Mouse (Mus musculus) ovary, postnatal 14 days (tissue): ENCODE measurements around the gene Xylt1.

Source experiments
- DNase-seq: peaks from one replicate; pipeline ENCODE4 v3.0.0; 2022; ENCODE audit warnings: low spot score

The Xylt1 gene

DNA sequence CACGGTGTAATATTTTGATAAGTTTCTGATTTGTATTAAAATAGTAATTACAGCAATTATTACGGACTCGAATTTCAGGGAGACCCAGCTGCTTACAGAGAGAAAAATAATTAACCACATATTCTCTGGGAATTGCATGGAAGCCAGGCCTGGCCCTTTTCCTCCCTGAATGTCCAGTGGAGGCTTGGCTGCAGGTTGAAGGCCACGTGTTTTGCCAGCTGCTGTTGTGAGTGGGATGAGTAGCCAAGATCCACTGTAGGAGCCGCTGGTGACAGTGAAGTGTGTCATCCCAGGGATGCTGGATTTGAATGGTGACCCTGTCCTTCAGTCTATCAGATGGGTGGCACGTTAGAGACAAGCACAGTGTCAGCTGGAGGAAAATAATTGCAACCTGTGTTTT, 14.7 kb downstream of the Xylt1 start:
- DNase-seq = no peak

DNA sequence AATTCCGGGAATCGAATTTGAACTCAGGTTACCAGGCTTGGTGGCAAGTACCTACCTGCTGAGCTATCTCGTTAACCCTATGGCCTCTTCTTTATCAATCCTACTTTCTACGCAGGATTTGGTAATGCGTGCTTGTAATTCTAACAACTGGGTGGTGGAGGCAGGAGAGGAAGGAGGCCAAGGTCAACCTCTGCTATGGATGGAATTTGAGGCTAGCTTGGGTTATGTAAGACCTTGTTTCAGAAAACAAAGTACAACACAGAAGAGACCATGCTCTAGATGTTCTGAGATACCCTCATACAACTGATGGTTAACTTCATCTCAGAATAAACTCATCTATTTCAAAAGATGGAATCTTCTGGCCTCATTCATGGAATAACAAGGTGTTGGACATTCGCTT, 17.1 kb downstream of the Xylt1 start:
- no peak for DNase-seq

DNA sequence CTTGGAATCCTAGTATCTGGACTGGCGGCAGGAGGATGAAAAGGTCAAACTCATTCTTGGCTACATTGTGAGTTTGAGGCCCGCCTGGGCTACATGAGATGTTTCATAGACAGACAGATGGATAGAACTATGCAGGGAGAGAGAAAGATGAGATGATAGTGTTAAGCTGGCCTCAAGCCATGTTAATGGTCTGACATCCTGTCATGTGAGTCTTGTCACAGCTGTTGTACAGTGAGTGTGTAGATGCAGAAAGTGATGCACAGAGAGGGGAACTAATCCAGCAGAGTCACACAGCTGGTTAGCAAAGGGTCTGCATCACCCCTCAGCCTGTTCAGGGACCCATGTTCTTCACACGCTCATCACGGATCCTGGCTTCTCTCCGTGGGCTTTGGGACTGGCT, 19.2 kb downstream of the Xylt1 start:
- DNase-seq = no peak

DNA sequence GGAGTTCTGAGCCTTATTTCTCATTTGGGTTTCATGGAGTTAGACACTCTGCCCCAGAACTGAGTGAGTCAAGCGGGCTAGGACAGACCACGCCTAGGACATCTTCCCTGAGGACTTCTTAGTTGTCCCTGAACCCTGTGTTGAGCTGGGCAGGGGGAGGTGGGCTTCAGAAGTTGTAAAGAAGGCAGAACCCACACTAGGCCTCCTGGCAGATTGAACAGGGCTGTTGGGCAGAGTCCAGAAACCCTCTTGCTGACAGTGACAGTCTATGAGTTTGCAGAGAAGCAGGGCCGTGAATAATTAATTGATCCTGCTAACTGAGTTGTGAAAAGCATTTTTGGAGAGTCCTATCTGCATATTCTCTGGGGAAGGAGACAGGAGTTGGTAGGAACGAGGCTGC, 20.8 kb downstream of the Xylt1 start:
- DNase-seq = no peak

DNA sequence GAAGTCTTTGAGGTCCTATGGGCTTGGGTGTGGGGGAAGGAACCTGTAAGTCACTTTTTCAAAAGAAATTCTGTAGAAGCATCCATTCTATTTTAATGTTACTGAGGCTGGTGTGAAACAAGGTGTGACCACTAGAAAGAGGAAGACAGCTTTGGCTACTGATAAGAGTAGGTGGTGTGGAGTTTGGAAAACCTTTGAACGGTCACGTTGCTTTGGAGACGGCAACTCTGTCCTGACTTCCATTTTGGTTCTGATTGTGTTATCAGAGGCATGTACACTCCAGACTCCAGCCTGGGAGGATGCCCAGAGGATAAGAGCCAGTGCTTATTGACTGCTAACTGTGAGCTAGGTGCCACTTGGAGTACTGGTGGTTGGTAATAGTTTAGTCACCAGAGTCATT, 25.6 kb downstream of the Xylt1 start:
- DNase-seq = no peak

DNA sequence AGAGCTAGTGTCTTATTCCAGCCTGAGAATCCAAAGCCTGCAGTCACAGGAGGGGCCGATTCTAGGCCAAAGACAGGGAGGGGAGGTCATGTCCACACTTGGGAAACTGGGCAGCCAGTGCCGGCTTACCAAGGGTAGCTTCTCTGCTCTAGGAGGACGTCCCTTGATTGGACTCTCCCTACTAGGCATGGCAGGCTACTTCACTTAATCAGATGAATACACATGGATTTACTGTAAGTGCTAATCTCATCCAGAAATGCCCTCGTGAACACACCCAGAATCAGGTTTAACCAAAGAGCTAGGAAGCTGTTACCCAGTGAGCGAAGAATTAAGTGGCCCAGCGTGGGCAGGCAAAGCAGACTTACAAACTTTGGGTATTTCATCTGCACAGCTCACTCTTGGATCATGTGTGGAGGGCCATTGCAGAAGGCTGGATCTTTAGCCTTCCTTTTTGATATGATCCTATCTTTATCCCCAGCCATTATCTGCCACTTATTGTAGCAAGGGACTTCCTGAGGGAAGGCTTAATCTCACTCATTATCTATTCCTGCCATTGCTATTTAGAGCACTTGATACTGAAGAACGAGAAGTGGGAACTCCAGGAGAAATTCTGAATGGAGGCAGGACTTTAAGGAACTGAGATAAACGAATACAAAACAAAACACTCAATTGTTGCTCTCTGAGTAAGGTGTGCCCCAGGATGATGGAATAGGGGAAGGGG, 28.6 kb downstream of the Xylt1 start:
- no peak for DNase-seq

DNA sequence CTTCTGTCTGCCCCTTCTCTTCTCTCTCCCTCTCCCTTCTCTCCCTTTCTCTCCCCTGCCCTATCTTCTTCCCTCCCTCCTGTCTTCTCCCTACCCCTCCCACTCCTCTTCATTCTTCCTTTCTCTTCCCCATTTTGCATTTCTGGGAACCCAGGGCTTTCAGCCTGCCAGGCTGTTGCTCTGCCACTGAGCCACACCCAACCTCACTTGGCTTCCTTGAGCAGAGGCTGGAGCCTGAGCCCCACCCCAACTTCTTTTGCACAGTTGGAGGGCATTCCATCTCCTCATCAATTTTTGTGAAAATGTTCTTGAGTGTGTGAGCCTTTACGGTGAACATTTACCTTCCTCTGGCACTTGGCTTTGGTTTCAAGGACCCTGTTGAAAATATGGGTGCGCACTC, 31.1 kb downstream of the Xylt1 start:
- DNase-seq = no peak

DNA sequence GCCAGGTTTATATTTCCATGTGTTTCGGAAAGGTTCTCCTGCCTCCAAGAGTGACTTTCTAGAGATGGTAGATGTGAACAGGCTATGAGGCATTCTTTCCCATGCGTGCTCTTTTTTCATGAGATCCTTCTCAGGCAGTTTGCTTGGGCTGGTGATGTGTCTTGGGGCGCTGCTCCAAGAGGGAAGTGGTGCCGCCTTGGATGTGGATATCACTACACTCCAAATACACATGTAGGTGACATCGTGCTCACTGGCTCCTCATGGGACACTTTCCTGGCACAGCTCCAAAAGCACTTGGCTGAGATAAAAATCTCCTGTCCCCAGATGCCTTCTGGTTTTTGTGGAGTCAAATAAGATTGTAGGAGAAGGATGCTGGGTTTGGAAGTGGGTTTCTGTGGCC, 31.6 kb downstream of the Xylt1 start:
- no peak for DNase-seq

DNA sequence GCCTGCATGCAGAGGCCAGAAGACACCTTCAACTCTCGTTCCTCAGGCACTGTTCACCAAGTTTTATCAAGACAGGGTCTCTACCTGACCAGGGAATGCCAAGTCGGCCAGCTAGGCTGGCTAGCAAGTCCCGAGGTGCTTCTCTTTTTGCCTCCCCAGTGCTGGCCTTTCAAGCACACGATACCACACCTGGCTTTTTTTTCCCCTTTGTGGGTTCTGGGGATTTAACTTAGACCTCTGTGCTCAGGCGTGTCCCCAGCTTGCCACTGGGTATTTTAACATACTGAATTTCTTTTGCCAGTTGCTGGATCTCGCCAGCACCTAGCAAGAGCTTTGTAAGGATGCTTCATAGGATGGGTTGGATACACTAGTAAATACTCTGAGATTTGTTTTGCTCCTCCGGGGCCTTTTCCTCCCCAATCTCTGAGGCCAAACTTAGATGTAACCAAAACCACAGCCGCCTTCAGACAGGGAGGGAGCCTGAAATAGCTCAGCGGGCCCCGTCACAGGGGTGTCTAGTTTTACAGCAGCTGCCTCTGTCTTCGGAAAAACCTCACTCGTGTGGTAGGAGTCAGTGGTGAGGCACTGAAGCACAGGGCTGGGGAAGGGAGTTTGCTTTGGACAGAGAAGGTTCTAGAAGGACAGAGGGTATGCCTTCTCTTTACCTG, 33.7 kb downstream of the Xylt1 start:
- DNase-seq = no peak

DNA sequence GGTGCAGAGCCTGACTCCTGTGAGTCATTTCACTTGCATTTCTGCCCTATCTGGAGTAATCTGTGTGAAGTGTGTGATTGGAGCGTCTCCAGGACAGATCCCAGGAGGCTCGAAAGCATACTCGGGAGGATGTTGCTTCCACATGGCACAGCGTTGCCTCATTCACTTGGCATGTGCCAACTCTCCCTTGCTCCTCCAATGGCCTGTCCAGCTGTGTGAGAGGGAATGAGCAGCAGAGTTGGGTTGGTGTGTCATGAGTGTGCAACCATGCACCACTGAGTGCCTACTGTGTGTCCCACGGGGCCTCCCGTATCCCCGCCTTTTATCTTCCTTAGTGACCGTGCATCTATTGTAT, 34.2 kb downstream of the Xylt1 start:
- DNase-seq = no peak

DNA sequence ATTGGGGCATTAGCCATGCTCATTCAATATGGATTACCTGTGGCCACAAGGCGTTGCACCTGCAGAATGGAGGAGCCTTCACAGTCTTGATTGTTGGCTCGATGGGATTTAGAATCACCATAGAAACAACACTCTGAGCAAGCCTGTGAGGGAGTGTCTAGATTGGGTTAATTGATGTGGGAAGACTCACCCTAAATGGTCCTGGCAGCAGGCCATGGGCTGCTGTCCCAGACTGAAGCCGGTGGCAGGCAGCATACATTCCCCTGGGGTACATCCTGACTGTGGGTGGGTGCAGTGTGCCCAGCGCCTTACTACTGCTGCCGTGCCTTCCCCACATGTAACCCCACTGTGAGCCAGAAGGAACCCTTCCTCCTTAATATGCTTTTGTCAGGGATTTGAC, 38.3 kb downstream of the Xylt1 start:
- DNase-seq = no peak

DNA sequence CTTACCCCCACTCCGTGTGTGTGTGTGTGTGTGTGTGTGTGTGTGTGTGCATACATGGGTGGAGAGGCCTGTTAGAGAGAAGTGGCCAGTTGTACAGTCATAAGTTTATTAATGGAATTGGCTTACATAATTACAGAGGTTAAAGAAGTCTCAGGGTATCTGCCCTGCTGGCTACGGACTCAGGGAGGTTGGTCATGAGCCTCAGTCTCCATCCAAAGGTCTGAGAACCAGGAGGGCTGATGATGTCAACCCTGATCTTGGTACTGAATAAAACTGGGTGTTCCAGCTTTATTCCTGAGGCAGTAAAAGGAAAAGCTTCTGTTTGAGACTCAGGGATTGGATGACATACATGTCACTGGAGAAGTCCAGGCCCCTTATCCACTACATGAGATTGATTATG, 39.1 kb downstream of the Xylt1 start:
- no peak for DNase-seq

DNA sequence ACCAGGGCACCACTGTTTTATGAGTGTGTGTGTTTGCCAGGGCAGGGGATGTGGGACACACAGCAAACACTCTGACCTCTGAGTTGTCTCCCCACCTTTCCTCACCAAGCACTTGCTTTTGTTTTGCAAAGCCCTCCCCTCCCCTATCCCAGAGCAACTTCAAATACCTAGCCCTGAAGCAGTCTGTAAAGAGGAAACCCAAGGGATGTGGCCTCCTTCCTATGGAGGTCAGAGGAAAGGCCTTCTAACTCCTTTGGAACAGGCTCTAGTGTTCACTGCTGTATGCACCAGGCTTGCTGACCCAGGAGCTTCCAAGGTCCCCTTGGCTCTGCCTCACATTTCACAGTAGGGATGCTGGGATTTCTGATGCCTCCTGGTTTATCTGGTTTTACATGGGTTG, 39.5 kb downstream of the Xylt1 start:
- DNase-seq = no peak

DNA sequence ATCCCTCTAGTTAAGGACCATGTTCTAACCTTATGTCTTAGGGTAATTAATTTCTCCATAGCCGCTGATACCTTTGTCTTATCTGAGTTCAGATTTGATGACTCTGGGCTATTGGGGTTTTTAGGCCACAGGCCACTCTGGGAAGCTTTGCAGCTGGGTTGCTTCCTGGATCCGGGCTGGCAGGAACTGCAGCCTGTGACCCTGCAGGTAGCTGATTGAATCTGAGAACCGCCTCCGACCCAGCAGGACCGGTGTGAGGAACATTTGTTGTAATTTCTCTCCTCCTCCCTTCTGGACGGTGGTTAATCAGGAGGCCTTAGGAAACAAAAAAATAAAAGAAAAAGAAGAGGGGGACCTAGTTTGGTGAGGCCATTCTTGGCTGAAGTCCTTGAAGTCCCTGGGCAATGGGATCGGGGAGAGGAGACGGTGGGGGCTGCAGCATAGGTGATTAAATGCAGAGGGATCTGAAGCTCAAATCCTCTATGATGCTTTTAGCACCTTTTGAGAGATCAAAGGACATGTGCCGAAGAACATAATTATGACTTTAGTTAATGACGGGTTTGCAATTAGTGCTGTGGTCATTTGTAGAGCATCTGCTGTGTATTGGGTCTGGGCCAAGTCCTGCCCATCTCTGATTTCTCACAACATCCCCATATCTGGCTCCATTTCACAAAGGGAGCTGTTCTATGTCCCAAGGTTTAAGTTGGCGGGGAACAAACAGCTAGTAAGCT, 40.2 kb downstream of the Xylt1 start:
- DNase-seq = no peak

DNA sequence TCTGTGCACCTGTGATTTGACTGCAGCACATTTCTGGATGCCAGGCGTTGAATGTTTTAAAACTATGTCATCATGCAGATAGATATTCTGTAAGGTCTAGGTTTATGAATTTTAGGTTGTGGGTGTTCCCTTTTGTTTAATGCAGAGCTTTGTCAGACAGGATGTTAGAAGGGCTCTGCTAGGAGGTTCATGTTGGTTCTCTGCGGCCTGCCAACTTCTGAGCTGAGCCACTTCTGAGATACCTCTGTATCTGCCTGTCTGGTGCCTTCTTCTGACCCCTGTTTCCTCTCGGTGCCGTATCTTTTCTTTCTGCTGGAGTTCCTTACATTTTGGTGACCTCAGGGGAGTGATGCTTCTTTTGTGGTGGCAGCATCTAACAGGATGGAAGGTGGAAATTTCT, 44.1 kb downstream of the Xylt1 start:
- no peak for DNase-seq

DNA sequence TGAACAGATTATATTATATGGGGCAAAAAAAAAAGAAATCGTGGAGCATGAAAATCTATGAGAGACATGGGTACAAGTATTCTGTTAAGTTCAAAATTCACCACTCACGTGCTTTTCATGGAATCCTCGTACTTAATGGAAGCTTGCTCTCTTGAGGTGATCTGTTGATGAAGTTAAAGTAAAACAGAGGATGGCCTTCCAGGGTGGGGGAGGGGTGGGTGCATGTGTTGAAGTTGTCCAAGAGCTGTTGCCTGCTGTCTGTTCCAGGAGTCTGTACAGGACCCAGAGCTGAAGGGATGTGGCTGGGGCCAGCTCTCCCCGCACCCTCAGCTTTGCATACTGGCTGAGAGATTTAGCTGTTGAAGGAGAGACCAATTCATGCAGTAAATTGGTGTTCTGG, 45.6 kb downstream of the Xylt1 start:
- no peak for DNase-seq

DNA sequence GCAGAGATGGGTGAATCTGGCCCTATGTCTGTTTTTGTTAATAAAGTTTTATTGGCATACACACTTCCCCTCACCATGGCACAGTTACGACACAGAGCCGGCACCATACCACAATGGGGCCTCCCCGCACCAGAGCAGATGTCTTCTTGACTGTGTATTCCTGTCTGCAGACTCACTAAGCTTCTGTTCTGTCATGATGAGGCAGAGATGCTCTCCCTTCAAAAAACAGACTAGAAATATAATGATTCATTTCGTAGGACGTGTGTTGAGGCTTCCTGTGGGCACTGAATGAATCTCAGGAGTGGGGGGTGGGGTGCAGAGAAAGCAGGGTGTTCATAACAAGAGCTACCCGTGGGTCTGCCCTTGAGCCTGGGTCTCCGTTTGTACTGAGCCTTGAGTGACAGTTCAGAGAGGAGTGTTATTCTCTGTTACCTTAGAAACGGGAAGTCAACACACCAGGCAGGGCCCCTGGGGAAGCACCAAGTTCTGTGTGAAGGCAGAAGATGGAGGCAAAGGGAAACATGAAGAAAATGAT, 48.0 kb downstream of the Xylt1 start:
- DNase-seq = no peak

DNA sequence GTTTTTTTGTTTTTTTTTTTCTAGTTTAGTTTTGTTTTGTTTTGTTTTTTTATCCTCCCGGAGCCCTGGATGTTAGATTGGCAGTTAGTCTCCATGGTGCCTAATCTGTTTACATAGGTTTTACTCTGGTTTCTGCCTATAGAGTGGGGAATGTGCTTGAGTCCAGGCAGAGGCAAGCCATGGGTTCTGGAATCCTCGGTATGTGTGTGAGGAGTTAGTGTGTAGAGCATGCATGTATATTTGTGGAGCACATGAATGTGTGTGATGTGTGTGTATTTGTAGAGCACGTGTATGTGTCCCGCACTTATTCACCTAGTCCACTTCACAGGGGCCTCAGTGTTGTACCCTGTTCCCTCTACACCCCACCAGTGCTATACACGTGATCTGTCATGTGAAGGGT, 48.7 kb downstream of the Xylt1 start:
- DNase-seq = no peak

DNA sequence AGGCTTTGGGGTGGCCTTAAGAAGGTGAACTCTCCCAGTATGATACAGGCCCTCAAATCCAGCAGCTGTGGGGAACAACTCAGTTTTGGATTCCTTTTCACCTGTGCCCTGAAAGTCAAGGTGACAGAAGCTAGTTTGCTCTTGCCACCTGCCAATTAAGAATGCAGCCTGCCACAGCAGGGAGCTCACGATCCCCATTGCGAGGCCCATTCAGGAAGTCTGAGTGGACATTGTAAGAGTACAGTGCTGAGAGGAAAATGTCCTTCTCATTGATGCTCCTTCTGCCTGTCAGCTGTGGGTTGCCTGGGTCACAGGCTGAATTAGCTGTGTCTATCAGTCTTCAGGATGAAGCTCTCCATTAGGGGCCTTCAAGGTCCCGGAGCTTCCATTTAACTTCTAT, 49.1 kb downstream of the Xylt1 start:
- no peak for DNase-seq

DNA sequence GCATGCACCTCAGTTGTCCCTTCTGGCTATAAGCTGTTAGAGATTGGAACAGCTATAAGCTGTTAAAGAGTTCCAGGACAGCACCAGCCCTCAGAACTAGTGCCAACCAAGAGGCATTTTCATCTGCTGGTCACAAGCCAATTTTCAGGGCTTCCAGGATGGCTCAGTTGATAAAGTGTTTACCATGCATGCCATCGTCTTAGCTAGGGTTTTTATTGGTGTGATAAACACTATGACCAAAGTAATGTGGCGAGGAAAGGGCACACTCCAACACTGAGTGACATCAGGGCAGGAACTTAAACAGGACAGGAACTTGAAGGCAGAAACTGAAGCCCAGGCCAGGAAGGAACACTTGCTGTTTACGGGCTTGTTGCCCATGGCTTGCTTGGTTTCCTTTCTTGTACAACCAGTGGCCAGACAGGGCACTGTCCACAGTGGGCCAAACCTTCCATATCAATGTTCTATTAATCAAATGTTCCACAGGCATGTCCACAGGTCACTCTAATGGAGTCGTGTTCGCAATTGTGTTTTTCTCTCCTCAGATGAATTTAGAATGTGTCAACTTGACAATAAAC, 49.7 kb downstream of the Xylt1 start:
- no peak for DNase-seq

DNA sequence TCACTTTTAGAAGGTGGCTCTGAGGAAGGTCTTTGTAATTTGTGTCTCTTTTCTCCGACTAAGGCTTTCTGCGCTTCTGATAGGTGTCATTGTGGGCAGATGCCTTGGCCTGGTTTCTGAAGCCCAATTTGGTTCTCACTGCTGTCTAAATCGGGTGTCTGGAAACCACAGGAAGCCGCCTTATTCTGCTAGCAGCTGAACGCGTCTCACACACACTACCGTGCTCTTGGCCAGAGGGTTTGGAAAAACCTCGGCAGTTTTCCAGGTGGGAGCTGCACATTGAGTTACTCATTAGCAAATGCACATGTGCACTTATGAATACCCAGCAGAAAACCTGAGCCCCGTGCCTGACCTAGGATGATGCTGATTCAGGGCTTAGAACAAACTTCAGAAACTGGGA, 52.9 kb downstream of the Xylt1 start:
- DNase-seq = no peak

DNA sequence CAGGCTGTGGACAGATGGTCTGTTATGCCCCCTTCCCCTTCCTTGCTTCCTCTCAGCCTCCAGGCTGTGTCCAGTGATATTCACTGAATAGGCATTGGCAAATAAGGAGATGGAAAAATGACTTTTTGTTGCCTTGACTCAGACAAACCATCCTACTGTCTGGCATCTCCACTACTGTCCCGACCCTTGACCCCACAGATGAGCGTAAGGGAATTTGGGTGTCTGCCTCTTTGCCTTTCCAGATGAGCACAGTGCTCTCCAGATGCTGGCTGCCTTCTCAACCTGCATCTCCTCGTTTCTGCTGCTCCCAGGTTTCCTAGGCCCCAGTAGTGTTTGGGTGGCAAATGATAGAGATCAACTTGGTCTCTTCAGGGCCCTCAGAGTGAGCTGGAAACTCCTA, 54.3 kb downstream of the Xylt1 start:
- DNase-seq = no peak
